Mouse (Mus musculus): ENCODE measurements around the gene Csnka2ip. TPM values are rescaled to one million over a fixed set of nuclear protein-coding genes. Genes with fewer than 3 reads are reported as not detected.

Csnka2ip gene
- polyA plus RNA-seq, 1 experiment = not detected

DNA sequence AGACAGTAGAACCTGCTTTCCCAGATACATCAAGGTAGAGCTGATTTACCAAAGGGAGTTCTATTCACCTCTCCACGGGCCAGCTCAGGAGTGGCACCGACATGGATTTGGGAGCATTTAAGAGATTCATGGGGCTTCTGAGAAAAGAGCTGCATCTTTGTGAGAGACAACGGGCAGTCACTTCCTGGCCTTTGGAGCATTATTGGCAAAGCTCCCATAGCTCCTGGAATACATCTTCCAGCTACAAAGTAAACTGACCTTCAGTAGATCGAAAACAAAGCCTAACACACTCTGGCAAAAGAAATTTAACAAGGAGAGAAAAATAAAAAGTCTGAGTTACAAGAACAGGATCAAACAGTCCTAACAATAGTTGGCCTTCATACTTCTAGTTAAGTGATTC is 17.6 kb downstream of the Csnka2ip start:
- H3K4me1 ChIP-seq (ENCODE audit: control insufficient read depth, insufficient read depth, low read length) = no peaks in the 10 kb centered on the region
- no peak overlapping the region for H3K27ac ChIP-seq (ENCODE audit: insufficient read depth, low read length)
- no peak for TF ChIP-seq CTCF (IDR thresholded peaks at IDR 0.05; ENCODE audit: borderline replicate concordance, insufficient read depth, low read length)
- no peak for TF ChIP-seq POLR2A (IDR thresholded peaks at IDR 0.05; ENCODE audit: low read depth, low read length)
- H3K4me3 ChIP-seq (ENCODE audit: insufficient read depth, low read length) = no peak overlapping the region

DNA sequence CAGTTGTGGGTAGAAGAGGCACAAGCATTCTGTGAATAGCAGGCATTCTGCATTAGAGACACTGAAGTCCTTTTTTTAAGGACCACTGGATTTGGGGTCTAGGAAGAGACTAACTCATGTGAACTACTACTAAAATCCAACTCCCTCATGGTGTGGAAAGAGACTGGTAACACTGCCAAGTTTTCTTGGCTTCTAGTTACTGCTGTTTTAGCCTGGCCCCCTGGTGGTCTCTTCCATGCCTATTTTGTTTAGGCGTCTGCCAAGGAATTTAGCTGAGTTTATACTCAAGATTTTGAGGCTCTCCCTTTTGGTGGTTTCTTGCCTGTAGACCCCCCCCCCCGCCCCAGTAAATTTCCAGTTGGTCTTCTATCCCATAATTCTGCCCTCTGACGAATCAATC is 18.8 kb downstream of the Csnka2ip start:
- TF ChIP-seq POLR2A (IDR thresholded peaks at IDR 0.05; ENCODE audit: low read depth, low read length) = no peak
- TF ChIP-seq CTCF (IDR thresholded peaks at IDR 0.05; ENCODE audit: borderline replicate concordance, insufficient read depth, low read length) = no peak
- Histone ChIP-seq H3K27ac (ENCODE audit: insufficient read depth, low read length) (no peak overlapping the region), H3K4me1 (ENCODE audit: control insufficient read depth, insufficient read depth, low read length) (no peaks in the 10 kb centered on the region), H3K4me3 (ENCODE audit: insufficient read depth, low read length) (no peak overlapping the region)

DNA sequence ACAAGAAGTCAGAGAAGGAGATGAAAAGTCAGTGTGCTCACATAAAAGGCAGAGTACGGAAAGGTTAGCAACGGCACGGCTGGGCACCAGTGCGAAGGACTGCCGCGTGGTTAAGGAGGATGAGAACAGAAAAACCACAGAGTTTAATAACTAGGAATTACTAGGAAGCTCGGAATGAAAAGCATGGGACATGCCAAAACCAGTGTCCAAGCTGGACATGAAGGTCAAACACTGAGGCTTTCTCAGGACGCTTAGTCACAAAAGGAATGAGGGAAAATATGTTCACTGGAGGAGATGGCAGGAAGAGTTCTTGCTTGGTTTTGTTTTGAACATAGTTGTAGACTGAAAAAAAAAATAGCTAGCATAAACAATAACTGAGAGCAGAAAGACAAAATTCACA is 32.7 kb downstream of the Csnka2ip start:
- Histone ChIP-seq H3K4me1 (ENCODE audit: control insufficient read depth, insufficient read depth, low read length) (no peaks in the 10 kb centered on the region; the same call in 1 of the 2 replicates), H3K4me3 (ENCODE audit: insufficient read depth, low read length) (no peak overlapping the region), H3K27ac (ENCODE audit: insufficient read depth, low read length) (peak overlapping the region; percentile 51)
- TF ChIP-seq POLR2A (IDR thresholded peaks at IDR 0.05; ENCODE audit: low read depth, low read length) = no peak
- TF ChIP-seq CTCF (IDR thresholded peaks at IDR 0.05; ENCODE audit: borderline replicate concordance, insufficient read depth, low read length) = no peak

GRCm38 (mm10) chr16:64563081-64563480 is 39.1 kb downstream of the Csnka2ip start:
- H3K27ac ChIP-seq (ENCODE audit: insufficient read depth, low read length) = no peak overlapping the region
- no peak overlapping the region for H3K4me3 ChIP-seq (ENCODE audit: insufficient read depth, low read length)
- H3K4me1 ChIP-seq (ENCODE audit: control insufficient read depth, insufficient read depth, low read length) = no peaks in the 10 kb centered on the region
- TF ChIP-seq CTCF (IDR thresholded peaks at IDR 0.05; ENCODE audit: borderline replicate concordance, insufficient read depth, low read length) = no peak
- no peak for TF ChIP-seq POLR2A (IDR thresholded peaks at IDR 0.05; ENCODE audit: low read depth, low read length)

- Histone ChIP-seq H3K4me1 (ENCODE audit: control insufficient read depth, insufficient read depth, low read length) (no peaks in the 10 kb centered on the region), H3K4me3 (ENCODE audit: insufficient read depth, low read length) (no peak overlapping the region), H3K27ac (ENCODE audit: insufficient read depth, low read length) (no peak overlapping the region)
- TF ChIP-seq CTCF (IDR thresholded peaks at IDR 0.05; ENCODE audit: borderline replicate concordance, insufficient read depth, low read length) = no peak
- no peak for TF ChIP-seq POLR2A (IDR thresholded peaks at IDR 0.05; ENCODE audit: low read depth, low read length)
Observed at GRCm38 (mm10) chr16:64558518-64558917, 43.7 kb downstream of the Csnka2ip start.

GRCm38 (mm10) chr16:64526883-64527282 is 75.3 kb downstream of the Csnka2ip start:
- Histone ChIP-seq H3K4me3 (ENCODE audit: insufficient read depth, low read length) (no peak overlapping the region), H3K27ac (ENCODE audit: insufficient read depth, low read length) (no peak overlapping the region), H3K4me1 (ENCODE audit: control insufficient read depth, insufficient read depth, low read length) (no peaks in the 10 kb centered on the region)
- TF ChIP-seq CTCF (IDR thresholded peaks at IDR 0.05; ENCODE audit: borderline replicate concordance, insufficient read depth, low read length) (no peak), POLR2A (IDR thresholded peaks at IDR 0.05; ENCODE audit: low read depth, low read length) (no peak)

- no peak overlapping the region for H3K27ac ChIP-seq (ENCODE audit: insufficient read depth, low read length)
- TF ChIP-seq CTCF (IDR thresholded peaks at IDR 0.05; ENCODE audit: borderline replicate concordance, insufficient read depth, low read length) (no peak), POLR2A (IDR thresholded peaks at IDR 0.05; ENCODE audit: low read depth, low read length) (no peak)
- no peaks in the 10 kb centered on the region for H3K4me1 ChIP-seq (ENCODE audit: control insufficient read depth, insufficient read depth, low read length)
- H3K4me3 ChIP-seq (ENCODE audit: insufficient read depth, low read length) = no peak overlapping the region
Observed at GRCm38 (mm10) chr16:64524051-64524645, 78.1 kb downstream of the Csnka2ip start.

GRCm38 (mm10) chr16:64513423-64513822 is 88.8 kb downstream of the Csnka2ip start:
- no peak overlapping the region for H3K27ac ChIP-seq (ENCODE audit: insufficient read depth, low read length)
- no peak for TF ChIP-seq CTCF (IDR thresholded peaks at IDR 0.05; ENCODE audit: borderline replicate concordance, insufficient read depth, low read length)
- TF ChIP-seq POLR2A (IDR thresholded peaks at IDR 0.05; ENCODE audit: low read depth, low read length) = no peak
- H3K4me3 ChIP-seq (ENCODE audit: insufficient read depth, low read length) = no peak overlapping the region
- H3K4me1 ChIP-seq (ENCODE audit: control insufficient read depth, insufficient read depth, low read length) = no peaks in the 10 kb centered on the region

Other genes with a start within 250 kb of the Csnka2ip start
- 42.1 and 49.1 TPM in 2 replicates for gene 4930453N24Rik, start 168.8 kb upstream of the Csnka2ip start, polyA plus RNA-seq (2011; ENCODE audit: insufficient read length, low read depth, missing spikeins)
- gene Zfp654, start 249.2 kb upstream of the Csnka2ip start, polyA plus RNA-seq (2011; ENCODE audit: insufficient read length, low read depth, missing spikeins) = 7.9 and 9.7 TPM in 2 replicates
- 80.7 and 103 TPM in 2 replicates for gene Cggbp1, start 249.6 kb upstream of the Csnka2ip start, polyA plus RNA-seq (2011; ENCODE audit: insufficient read length, low read depth, missing spikeins)